Mouse (Mus musculus) liver, embryonic 14.5 days (tissue): Measurements from ENCODE around the gene Lsamp.
A peak's percentile ranks its signal among the peaks of the same experiment; 100 is the strongest.

Experiments
- CTCF ChIP-seq: IDR thresholded peaks from 2 replicates; pipeline ENCODE4 v1.5.1; 2016; ENCODE audit warnings: antibody characterized with exemption, low read depth, control low read depth
- EP300 ChIP-seq: IDR thresholded peaks from 2 replicates; pipeline ENCODE4 v1.6.1; 2016; ENCODE audit warnings: antibody characterized with exemption, low read depth

- TF ChIP-seq CTCF (peak; percentile 67), EP300 (no peak)
These were observed 2206.2 kb downstream of the Lsamp start for GRCm38 (mm10) chr16:42190114-42191045.
